Mouse (Mus musculus) myocyte (in vitro differentiated cells): ENCODE measurements at regions not wholly inside any gene's neighbourhood (a gene's known extent, or its start where the extent isn't known, plus 50 kb on each side); places are given as distances from the start of the nearest gene placed in this dataset.

Source experiments
- CEBPB ChIP-seq: IDR thresholded peaks from 2 replicates; pipeline ENCODE4 v1.6.1; 2011; ENCODE audit warnings: mild to moderate bottlenecking, moderate library complexity; ENCODE audit not compliant: poor library complexity, insufficient read depth, severe bottlenecking
- MAX ChIP-seq: IDR thresholded peaks from one replicate; pipeline ENCODE4 v1.6.1; 2011; ENCODE audit warnings: low read depth, mild to moderate bottlenecking, control low read depth
- MYOG ChIP-seq, 3 experiments: IDR thresholded peaks; one replicate each; pipeline ENCODE4 v1.6.1; 2011; ENCODE audit warnings: control low read depth in 2 of 3, low read depth in 2 of 3, mild to moderate bottlenecking in 2 of 3; ENCODE audit not compliant: insufficient read length in 2 of 3, control insufficient read depth in 1 of 3, insufficient read depth in 1 of 3
- POLR2A ChIP-seq: IDR thresholded peaks from one replicate; pipeline ENCODE4 v1.6.1; 2011; ENCODE audit warnings: low read depth, mild to moderate bottlenecking, control low read depth, moderate library complexity; ENCODE audit not compliant: insufficient read length
- POLR2AphosphoS2 ChIP-seq: IDR thresholded peaks from one replicate; pipeline ENCODE4 v1.6.1; 2011; ENCODE audit warnings: low read depth, control low read depth; ENCODE audit not compliant: insufficient read length
- REST ChIP-seq: IDR thresholded peaks from one replicate; pipeline ENCODE4 v1.6.1; 2011; ENCODE audit warnings: mild to moderate bottlenecking, control low read depth, moderate library complexity; ENCODE audit not compliant: insufficient read depth, insufficient read length
- SRF ChIP-seq: IDR thresholded peaks from one replicate; pipeline ENCODE4 v1.6.1; 2011; ENCODE audit warnings: low read depth; ENCODE audit not compliant: control insufficient read depth, insufficient read length
- TCF12 ChIP-seq: IDR thresholded peaks from one replicate; pipeline ENCODE4 v1.6.1; 2011; ENCODE audit warnings: mild to moderate bottlenecking, control low read depth; ENCODE audit not compliant: poor library complexity, insufficient read depth, severe bottlenecking
- USF1 ChIP-seq: IDR thresholded peaks from one replicate; pipeline ENCODE4 v1.6.1; 2011; ENCODE audit warnings: low read depth, mild to moderate bottlenecking, control low read depth, moderate library complexity

DNA sequence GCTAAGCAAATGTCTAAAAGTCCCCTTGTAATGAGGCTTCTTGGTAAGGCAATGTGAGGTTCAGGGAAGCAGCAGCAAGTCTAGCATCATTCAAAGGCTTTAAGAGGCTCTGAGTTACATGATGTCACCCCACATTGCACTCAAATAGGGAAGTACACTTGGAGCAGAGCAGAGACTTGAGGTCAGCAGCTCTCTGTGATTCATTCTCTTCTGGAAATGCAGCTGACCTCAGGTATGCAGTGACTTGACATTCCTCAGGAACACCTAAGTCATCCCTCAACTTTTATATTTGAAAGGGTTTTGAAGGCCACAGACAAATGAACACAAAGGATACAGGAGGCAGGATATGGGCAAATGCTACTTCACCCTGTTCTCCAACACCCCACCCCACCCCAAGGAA lies 69.4 kb upstream of the Plxna4 start:
- TF ChIP-seq POLR2AphosphoS2 (no peak), POLR2A (no peak), USF1 (no peak), SRF (no peak), MAX (no peak), CEBPB (no peak), MYOG (IDR thresholded peaks at IDR 0.05; ENCODE audit: control insufficient read depth in 1 of 3, insufficient read depth in 1 of 3, insufficient read length in 2 of 3, low read depth in 2 of 3) (no peak), REST (no peak), TCF12 (no peak)
